Mouse (Mus musculus) heart, embryonic 14.5 days (tissue): ENCODE measurements around the gene Zbtb8a. TPM values are rescaled to one million over a fixed set of nuclear protein-coding genes. Genes with fewer than 3 reads are reported as not detected.
"Not testable (repeated sequence)": the region's sequence is repeated elsewhere in the genome, so short reads cannot be mapped to it uniquely, and the experiment has no call there.

Source experiments
- ATAC-seq: fragments of 200-750 bp; cut with Nextera tagmentation; 2 replicates; pipeline ENCODE4 v1.8.0; 2017; ENCODE audit warnings: low read depth, moderate TSS enrichment; ENCODE audit not compliant: insufficient number of reproducible peaks, insufficient read depth, low FRiP score
- H3K27ac ChIP-seq, 2 experiments: fragments of 200-500 bp in 1 of 2; fragments of 300-500 bp in 1 of 2; sonication (generic) in 1 of 2; replicated peaks in 1 of 2; 2 replicates each; pipeline ENCODE4 v1.5.1; 2012 to 2014; ENCODE audit warnings: low read depth in 2 of 2, low read length in 2 of 2, control low read depth in 1 of 2, mild to moderate bottlenecking in 1 of 2, mixed read lengths in 1 of 2; ENCODE audit not compliant: control insufficient read depth in 1 of 2, insufficient read depth in 1 of 2
- H3K27me3 ChIP-seq: fragments of 300-500 bp; sonication (generic); 2 replicates; pipeline ENCODE4 v1.6.1; 2014; ENCODE audit warnings: mild to moderate bottlenecking, low read length, control low read depth; ENCODE audit not compliant: control insufficient read depth, insufficient read depth
- H3K36me3 ChIP-seq: fragments of 300-500 bp; sonication (generic); 2 replicates; pipeline ENCODE4 v1.6.1; 2014; ENCODE audit warnings: mild to moderate bottlenecking, control low read depth, low read length, mixed read lengths; ENCODE audit not compliant: control insufficient read depth, insufficient read depth
- H3K4me1 ChIP-seq, 2 experiments: fragments of 200-500 bp in 1 of 2; fragments of 300-500 bp in 1 of 2; sonication (generic) in 1 of 2; 2 replicates each; pipeline ENCODE4 v1.6.1; 2012 to 2014; ENCODE audit warnings: low read length in 2 of 2, control low read depth in 1 of 2, mixed read lengths in 1 of 2; ENCODE audit not compliant: control insufficient read depth in 2 of 2, insufficient read depth in 2 of 2
- H3K4me2 ChIP-seq: fragments of 300-500 bp; sonication (generic); 2 replicates; pipeline ENCODE4 v1.6.1; 2014; ENCODE audit warnings: mild to moderate bottlenecking, low read length
- H3K4me3 ChIP-seq, 2 experiments: fragments of 200-500 bp in 1 of 2; fragments of 300-500 bp in 1 of 2; sonication (generic) in 1 of 2; 2 replicates each; pipeline ENCODE4 v1.5.1; 2012 to 2014; ENCODE audit warnings: low read length in 2 of 2, mild to moderate bottlenecking in 2 of 2, control low read depth in 1 of 2, low read depth in 1 of 2, moderate library complexity in 1 of 2; ENCODE audit not compliant: control insufficient read depth in 1 of 2, insufficient read depth in 1 of 2
- H3K9ac ChIP-seq: fragments of 300-500 bp; sonication (generic); 2 replicates; pipeline ENCODE4 v1.6.1; 2014; ENCODE audit warnings: mild to moderate bottlenecking, low read length
- H3K9me3 ChIP-seq: fragments of 300-500 bp; sonication (generic); 2 replicates; pipeline ENCODE4 v1.6.1; 2016; ENCODE audit warnings: low read length, control low read depth; ENCODE audit not compliant: control insufficient read depth
- WGBS: fragments of 180-500 bp; shearing (Covaris S2); extraction: QIAGEN DNeasy Blood & Tissue Kit; methylation state at CpG from one replicate; pipeline ENCODE4 v1.1.7; 2014; 5-methylcytosine and 5-hydroxymethylcytosine counted together
- polyA plus RNA-seq: library from polyadenylated mRNA; unstranded; fragments of >200 nt; fragmentation: Nextera tagmentation; extraction: Ambion mirVana; gene quantifications from 2 replicates; pipeline ENCODE4 v1.2.1, GENCODE M21; 2014

Gene Zbtb8a
- polyA plus RNA-seq, 1 experiment from 2014 or later: 9.0 TPM

DNA sequence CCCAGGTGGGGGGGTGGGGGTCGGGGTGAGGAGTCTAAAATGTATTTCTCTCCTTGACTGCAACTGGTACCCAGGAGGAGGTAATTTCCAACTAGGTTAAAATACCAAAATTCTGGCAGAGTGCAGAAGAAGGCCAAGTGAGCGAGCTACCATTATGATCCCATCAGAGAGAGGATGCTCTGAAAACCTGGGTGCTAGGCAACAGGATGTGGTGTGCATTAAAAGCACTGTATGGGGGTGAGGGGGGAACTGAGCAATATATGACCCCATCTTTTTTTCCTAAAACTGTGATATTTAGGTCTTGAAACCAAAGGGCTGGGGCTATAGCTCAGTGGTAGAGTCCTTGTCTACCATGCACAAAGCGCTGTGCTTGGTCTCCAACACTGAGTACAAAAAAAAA, 13.5 kb downstream of the Zbtb8a start:
- 91% methylated on average over 3 of the region's 3 CpGs for WGBS
- no peak overlapping the region for H3K4me2 ChIP-seq
- no peak overlapping the region for H3K4me3 ChIP-seq
- no peak overlapping the region for H3K9ac ChIP-seq
- H3K27ac ChIP-seq: no peak overlapping the region
- no peak for ATAC-seq
- no peaks in the 10 kb centered on the region for H3K9me3 ChIP-seq
- peaks cover 33% of the 10 kb centered on the region for H3K36me3 ChIP-seq
- no peaks in the 10 kb centered on the region for H3K27me3 ChIP-seq
- no peaks in the 10 kb centered on the region for H3K4me1 ChIP-seq

DNA sequence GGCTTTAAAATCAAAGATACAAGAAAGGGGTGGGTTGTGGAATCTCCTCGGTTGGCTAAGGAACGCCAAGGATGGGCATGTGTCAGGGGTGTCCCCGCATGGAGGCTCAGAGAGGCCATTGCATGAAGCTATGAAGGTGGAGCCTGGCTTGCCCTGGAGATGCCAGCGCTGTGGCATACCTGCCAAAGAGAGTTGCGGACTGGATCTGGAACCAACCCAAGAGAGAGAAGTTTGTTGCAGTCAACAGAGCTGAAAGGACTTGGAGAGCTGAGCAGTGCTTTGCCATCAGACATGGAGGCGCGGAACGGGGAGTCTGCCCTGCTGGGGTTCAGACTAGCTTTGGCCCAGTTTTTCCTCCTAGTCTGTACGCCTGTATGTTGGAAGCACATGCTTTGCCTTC, 14.5 kb downstream of the Zbtb8a start:
- H3K36me3 ChIP-seq: peaks cover 29% of the 10 kb centered on the region
- H3K27ac ChIP-seq: no peak overlapping the region
- no peaks in the 10 kb centered on the region for H3K27me3 ChIP-seq
- 90% methylated on average over 9 of the region's 9 CpGs for WGBS
- no peaks in the 10 kb centered on the region for H3K4me1 ChIP-seq
- no peak overlapping the region for H3K4me2 ChIP-seq
- no peak overlapping the region for H3K9ac ChIP-seq
- no peak for ATAC-seq
- no peak overlapping the region for H3K4me3 ChIP-seq
- no peaks in the 10 kb centered on the region for H3K9me3 ChIP-seq

DNA sequence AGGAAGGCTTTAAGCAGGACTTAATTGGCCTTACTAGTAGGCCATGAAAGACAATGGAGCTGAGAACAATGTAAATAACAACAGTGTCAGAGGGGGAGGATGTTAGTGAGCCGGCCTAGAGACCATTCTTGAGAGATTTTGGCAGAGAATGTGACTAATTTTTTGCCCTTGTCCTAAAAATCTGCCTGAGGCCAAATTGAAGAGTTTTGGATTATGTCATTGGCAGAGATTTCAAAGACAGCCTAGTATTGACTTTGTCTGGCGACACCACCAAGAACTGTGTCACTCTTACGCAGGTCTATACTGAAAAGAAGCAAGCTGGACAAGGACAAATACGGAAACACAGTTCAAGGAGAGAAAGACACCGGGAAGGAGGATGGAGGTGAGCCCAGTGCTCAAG, 15.1 kb downstream of the Zbtb8a start:
- peaks cover 33% of the 10 kb centered on the region for H3K36me3 ChIP-seq
- H3K4me3 ChIP-seq: no peak overlapping the region
- no peaks in the 10 kb centered on the region for H3K9me3 ChIP-seq
- H3K27me3 ChIP-seq: no peaks in the 10 kb centered on the region
- H3K4me1 ChIP-seq: no peaks in the 10 kb centered on the region
- no peak overlapping the region for H3K9ac ChIP-seq
- 88% methylated on average over 5 of the region's 5 CpGs for WGBS
- H3K27ac ChIP-seq: no peak overlapping the region
- ATAC-seq: no peak
- H3K4me2 ChIP-seq: no peak overlapping the region

DNA sequence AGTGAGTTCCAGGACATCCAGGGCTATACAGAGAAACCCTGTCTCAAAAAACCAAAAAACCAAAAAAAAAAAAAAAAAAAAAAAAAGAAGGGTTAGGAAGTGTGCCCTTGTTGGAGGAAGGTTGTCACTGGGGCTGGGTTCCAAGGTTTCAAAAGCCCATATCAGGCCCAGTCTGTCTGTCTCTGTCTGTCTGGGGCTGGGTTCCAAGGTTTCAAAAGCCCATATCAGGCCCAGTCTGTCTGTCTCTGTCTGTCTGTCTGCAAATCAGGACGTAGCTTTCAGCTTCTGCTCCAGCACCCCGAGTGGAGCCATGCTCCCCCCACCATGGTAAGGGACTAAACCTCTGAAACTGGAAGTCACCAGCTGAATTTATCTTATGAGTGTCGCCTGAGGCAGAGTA, 15.7 kb downstream of the Zbtb8a start:
- H3K36me3 ChIP-seq: peaks cover 35% of the 10 kb centered on the region
- WGBS: 83% methylated on average over 3 of the region's 3 CpGs
- H3K4me3 ChIP-seq, H3K27ac ChIP-seq, H3K9me3 ChIP-seq, H3K27me3 ChIP-seq, ATAC-seq, H3K9ac ChIP-seq, H3K4me2 ChIP-seq, H3K4me1 ChIP-seq: not testable (repeated sequence)

DNA sequence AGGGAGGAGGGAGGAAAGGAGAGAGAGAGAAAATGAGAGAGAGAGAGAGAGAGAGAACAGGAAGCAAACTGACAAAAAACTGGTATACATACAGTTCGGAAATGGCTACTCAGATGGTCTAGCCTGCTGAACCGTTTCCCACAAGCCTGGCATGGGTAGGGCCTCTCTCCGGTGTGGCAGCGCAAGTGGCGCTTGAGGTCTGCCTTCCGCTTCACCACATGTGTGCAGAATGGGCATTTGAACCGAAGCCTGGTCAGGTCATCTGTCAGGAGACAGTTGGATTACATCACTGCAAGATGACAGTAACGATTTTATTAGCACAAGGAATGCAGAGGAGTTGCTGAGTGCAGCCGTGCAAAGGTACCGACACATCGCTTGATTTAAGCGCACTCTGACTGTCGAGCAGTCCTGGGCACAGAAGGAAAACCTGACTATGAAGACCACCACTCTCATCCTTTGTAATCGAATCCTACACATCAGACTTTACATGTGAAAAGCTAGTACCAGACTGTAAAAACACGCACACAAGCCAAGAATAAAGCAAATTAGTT, 20.2 kb downstream of the Zbtb8a start:
- Histone ChIP-seq H3K9ac (no peak overlapping the region), H3K27ac (no peak overlapping the region), H3K9me3 (no peaks in the 10 kb centered on the region), H3K36me3 (peaks cover 66% of the 10 kb centered on the region), H3K4me3 (no peak overlapping the region), H3K4me2 (no peak overlapping the region), H3K27me3 (no peaks in the 10 kb centered on the region), H3K4me1 (no peaks in the 10 kb centered on the region)
- no peak for ATAC-seq
- WGBS: 79% methylated on average over 15 of the region's 15 CpGs

DNA sequence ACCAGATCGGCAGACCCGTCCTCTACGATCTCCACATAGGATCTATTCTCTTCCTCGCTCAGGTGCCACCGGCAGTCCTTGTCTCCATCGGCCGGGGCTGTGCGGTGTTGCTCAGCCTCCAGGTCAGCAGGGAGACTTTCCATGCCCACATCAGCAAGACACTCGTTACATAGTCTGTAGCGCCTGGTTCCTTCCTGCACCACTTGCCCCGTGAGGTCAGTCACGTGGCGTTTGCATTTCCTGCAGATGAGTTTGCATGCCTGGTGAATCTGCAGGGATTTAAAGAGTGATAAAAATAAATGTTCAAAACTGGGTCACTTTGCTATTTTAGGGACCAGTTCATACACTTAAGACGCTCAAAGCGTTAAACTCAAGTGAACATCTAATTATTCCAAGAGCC, 23.7 kb downstream of the Zbtb8a start:
- Histone ChIP-seq H3K4me3 (no peak overlapping the region), H3K9me3 (no peaks in the 10 kb centered on the region), H3K27me3 (no peaks in the 10 kb centered on the region), H3K9ac (no peak overlapping the region), H3K4me2 (no peak overlapping the region), H3K4me1 (no peaks in the 10 kb centered on the region), H3K27ac (no peak overlapping the region), H3K36me3 (peaks cover 57% of the 10 kb centered on the region)
- no peak for ATAC-seq
- 72% methylated on average over 15 of the region's 15 CpGs for WGBS

DNA sequence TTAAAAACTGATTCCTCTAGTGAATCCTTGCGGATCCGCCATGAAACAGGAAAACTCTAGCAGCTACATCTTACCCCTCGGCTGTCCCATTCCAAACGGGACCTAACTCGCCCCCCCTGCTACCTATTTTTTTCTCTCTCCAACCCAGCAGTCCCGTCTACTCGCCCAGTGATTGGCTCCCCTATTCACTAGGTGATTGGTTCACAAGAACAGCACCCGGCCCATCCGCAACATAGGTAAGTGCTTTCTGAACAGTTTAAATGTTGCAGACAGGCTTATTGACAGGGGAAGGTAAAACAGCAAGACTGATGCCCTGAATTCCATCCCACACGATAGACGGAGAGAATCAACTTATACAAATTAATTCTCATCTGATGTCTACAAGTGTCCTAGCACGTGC, 24.7 kb downstream of the Zbtb8a start:
- Histone ChIP-seq H3K4me2 (no peak overlapping the region), H3K27ac (no peak overlapping the region), H3K4me1 (no peaks in the 10 kb centered on the region), H3K27me3 (no peaks in the 10 kb centered on the region), H3K36me3 (peaks cover 53% of the 10 kb centered on the region), H3K4me3 (no peak overlapping the region), H3K9me3 (no peaks in the 10 kb centered on the region), H3K9ac (no peak overlapping the region)
- WGBS: 85% methylated on average over 12 of the region's 12 CpGs
- no peak for ATAC-seq

DNA sequence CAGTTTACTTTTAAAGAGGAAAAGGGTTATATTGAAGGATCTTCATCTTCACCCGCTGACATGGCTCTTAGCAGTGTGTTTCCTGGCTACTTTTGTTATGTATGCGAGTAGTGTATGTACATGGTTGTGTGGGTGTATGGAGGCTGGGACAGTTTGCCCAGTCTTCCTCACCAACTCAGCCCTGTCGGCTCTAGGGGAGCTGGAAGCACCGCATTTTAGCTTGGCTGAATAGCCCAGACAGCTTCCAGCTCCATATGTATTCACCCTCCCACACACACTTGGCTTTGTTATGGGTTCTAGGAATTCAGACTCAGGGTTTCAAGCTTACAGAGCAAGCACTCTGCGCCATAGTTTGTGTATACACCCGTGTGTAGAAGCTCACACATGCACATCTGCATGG, 26.8 kb downstream of the Zbtb8a start:
- Histone ChIP-seq H3K27ac (no peak overlapping the region), H3K27me3 (no peaks in the 10 kb centered on the region), H3K9me3 (no peaks in the 10 kb centered on the region), H3K9ac (no peak overlapping the region), H3K4me1 (no peaks in the 10 kb centered on the region), H3K36me3 (peaks cover 41% of the 10 kb centered on the region), H3K4me2 (no peak overlapping the region), H3K4me3 (no peak overlapping the region)
- 76% methylated on average over 6 of the region's 6 CpGs for WGBS
- no peak for ATAC-seq
